Mouse (Mus musculus) left cerebral cortex, adult 9 months (tissue): ENCODE results near the gene Usp33.
"Not testable (repeated sequence)": the region's sequence is repeated elsewhere in the genome, so short reads cannot be mapped to it uniquely, and the experiment has no call there.

Experiments
- DNase-seq, 2 experiments: peaks; one replicate each; pipeline ENCODE4 v3.0.0; 2022; ENCODE audit warnings: low spot score in 2 of 2

The Usp33 gene

DNA sequence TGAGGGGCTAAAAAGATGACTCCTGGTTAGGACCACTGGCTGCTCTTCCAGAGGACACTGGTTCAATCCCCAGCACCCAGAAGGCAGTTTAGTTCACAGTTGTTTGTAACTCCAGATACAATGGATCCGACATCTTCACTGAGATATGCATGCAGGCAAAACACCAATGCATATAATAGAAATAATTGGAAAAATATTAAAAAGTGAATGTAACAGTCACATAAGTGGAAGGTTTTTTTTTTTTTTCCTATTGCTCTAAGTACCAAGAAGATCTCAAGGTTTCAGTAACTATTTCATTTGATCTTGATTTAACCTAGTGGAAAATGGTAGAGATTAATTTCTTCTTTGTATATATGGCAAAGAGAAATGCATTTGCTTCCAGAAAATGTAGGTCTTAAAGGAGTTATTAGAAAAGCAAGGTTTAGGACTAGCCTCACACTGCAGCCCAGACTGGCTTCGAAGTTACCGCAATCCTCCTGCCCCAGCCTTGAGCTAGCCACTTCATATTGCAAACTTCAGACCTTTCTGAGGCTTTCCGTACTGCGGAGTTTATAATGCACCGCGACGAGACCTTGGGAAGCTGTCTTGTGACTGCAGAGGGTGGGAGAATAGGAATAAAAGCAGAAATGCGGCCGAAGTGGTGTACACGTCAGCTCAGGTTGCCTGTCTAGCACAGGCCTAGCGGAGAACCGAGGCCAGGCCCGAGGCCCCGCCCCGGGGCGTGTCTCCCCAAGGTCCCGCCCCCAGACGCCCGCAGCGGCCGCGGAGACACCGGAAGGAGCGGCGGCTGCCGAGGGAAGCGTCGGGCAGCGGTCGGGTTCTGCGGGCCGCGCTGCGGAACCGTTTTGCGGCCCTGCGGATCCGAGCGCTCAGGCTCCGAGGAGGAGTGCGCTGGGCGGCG is at the start of gene Usp33:
Usp33 (plus strand) TSS at position 747 of the 901 bp plus-strand sequence.
- peak; percentile 82 to 92 for DNase-seq

DNA sequence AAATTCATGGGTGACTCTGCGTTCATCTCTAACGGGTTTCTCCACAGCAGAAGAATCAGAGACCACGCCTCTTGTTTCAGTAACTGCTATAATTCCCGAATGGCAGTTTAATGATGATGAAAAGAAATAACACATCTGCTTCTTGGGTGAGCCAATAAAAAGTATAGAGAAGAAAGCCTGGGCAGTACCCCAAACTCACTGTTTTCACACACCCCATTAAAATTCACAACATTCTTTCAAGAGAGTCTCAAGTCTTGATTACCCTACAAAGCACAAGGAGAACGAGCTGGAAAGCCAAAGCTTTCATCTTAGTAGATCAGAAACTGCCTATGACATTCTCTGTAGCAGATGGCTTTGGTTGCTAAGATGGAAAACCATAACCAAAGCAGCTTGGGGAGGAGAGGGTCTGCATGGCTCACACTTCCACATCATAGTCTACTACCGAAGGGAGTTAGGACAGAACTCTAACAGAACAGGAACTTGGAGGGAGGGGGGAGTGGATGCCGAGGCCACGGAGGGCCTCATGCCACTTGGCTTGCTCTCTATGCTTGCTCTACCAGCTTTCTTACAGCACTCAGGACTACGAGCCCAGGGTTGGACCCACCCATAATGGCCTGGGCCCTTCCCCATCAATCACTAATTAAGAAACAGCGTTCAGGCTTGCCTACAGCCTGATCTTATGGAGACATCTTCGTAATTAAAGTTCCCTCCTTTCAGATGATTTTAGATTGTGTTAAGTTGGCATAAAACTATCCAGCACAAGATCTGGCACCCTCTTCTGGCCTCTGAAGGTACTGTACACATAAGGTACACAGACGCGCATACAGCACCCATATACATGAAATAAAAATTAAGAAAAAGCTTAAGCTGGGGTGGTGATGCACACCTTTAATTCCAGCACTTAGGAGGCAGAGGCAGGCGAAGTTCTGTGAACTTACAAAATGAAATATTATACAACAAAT is 45.6 kb upstream of the Usp33 start:
- DNase-seq: no peak

DNA sequence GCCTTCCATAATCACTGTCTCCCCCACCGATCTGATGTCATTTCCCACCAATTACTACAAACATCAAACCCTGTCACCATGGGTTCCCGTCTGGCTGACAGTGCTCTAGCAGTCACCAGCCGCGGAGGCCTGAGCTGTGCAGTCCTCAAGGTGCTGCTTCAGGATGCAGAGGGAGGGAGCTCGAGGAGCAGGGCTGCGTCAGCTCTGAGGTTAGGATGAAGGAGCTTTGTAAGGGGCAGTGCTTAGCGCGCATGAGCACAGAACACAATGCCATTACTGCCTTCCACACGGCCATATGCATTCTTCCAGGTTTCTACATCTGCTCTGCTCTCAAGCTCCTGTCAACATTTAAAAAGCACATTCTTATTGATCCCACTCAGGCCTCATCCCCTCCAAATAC is 43.3 kb upstream of the Usp33 start:
- DNase-seq: no peak

DNA sequence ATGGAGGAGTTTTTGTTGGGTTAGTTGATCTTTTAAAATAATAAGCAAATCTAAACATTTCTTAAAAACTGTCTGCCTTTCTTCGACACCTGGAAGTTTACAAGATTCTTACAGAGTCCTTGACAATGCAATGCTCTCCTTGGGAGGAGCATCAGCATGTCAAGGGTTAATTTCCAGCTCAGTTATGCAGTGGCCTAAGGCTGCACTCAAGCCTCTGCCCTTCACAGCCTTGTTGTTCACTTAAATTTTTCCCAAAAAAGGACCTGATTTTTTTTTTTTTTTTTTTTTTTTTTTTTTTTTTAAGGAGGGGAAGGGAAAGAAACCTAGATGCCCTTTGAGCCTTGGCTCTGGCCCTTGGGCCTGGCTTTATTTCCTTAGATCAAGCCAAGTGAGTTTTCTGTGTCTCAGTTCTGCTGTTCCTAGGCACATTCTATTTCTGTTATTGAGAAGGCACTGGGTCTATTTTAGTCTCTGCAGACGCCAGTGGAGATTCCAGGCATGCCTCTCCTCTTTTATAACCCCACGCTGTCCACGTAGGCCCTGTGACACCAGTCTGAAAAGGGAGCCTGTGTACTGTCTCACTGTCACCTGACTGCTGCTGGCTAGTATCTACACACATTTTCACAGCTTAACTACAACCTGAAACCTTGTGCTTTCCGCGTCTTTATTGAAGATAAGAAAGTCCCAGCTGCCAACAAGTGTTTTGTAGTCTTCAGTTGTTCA is 42.0 kb upstream of the Usp33 start:
- peak in 1 of 2 experiments; percentile 17 for DNase-seq

DNA sequence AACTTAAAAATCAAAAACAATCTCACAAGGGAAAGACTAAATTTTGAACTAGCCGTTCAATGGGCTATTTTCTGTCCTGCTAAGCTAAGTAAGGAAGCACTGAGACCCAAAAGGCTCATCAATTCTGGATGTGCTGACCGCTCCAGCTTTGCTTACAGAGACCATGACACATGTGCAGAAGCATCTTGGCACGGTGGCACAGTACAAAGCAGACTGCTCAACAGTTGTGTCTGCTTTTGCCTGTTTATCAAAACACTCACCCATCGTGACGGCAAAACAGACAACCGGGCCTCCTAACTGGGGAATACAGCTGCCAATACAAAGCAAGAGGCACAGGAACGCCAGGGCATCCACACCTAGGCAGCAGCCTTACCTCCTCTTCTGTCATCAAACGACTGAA is 41.2 kb upstream of the Usp33 start:
- DNase-seq: no peak

DNA sequence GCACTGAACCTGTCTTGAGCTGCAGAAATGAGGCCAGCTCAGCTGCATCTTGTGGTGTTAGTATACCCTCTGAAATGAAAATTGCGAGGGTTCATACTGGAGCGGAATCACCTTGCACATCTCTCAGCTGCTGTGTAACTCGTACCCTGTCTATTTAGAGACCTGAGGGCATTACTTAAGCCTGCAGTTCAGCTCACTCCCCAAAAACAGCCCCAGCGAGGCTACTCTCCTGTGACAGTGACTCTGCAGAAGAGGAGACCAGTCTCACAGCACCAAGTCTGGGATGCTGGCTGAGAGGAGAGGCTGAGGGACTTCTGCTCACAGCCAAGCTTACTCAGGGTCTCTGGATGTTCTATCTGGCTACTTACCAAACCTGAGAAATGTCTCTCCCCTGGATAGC is 40.3 kb upstream of the Usp33 start:
- DNase-seq: no peak

DNA sequence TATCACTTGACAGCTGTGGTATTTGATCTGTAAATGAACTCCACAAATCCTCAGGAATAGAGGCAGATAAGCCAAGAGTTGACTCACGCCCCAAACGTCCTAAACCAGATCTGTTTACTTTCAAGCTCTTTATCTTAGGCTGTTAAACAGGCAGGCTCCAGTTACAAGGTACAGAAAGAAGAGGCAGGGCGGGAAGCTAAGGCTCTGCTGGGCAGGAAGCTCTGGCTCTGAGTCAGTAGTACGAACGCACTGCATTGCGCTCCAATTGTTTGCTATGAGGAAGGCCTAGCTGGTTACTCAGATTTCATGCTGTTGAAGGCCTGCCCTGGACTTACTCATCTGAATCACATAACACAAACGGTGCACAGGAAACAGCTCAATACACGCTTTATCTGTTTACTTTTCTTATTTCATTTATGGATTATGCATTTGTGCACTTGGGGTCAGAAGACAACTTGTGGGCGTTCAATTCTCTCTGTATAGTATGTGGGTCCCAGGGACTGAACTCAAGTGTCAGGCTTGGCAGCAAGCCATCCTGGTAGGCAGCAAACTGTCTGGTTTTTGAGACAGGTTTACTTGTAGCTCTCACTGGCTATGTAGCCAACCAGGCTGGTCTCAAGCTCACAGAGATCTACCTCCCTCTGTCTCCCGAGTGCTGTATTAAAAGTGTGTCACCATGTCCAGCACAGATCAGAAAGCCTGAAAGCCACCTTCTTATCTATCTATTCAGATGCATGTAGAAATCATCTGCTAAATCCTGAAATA is 37.6 kb upstream of the Usp33 start:
- DNase-seq: no peak

DNA sequence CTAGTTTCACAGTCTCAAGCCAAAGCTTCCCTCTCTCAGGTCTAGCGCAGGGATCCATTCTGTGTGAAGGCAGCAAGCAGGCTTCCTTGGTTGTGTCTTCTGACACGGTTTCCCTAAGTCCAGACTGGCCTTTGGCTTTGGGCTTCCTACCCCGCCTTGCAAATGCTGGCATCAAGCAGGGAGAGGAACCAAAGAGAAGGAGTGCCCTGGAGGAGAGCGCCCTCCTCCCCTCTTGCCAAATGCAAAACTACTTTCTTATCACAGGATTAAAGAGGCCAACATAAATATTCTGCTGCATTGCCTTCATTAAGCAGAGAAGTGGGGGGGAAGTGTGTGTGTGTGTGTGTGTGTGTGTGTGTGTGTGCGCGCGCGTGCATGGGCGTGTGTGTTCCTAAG is 37.0 kb upstream of the Usp33 start:
- no peak for DNase-seq

DNA sequence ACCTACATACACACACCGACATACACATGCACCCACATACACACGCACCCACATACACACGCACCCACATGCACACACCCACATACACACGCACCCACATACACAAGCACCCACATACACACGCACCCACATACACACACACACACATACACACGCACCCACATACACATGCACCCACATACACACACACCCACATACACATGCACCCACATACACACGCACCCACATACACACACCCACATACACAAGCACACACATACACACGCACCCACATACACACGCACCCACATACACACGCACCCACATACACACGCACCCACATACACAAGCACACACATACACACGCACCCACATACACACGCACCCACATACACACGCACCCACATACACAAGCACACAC is 31.6 kb upstream of the Usp33 start:
- DNase-seq: not testable (repeated sequence)

DNA sequence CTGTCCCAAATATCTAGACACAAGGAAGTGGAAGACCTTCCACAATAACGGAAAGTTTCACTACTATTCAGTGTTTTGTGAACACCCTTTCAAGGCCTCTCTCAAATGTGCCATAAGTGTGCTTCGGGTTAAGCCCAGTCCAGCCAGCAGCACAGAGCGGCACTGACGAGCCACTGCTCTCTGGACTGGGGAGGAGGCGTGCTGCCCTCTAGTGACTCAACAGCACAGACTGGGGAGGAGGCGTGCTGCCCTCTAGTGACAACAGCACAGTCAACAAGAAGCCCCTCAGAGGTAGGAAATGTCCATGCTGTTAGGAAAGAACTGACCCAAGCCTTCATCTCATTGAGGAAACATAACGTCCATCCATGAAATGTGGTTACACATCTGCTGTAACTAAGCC is 30.7 kb upstream of the Usp33 start:
- peak in 1 of 2 experiments; percentile 75 for DNase-seq

DNA sequence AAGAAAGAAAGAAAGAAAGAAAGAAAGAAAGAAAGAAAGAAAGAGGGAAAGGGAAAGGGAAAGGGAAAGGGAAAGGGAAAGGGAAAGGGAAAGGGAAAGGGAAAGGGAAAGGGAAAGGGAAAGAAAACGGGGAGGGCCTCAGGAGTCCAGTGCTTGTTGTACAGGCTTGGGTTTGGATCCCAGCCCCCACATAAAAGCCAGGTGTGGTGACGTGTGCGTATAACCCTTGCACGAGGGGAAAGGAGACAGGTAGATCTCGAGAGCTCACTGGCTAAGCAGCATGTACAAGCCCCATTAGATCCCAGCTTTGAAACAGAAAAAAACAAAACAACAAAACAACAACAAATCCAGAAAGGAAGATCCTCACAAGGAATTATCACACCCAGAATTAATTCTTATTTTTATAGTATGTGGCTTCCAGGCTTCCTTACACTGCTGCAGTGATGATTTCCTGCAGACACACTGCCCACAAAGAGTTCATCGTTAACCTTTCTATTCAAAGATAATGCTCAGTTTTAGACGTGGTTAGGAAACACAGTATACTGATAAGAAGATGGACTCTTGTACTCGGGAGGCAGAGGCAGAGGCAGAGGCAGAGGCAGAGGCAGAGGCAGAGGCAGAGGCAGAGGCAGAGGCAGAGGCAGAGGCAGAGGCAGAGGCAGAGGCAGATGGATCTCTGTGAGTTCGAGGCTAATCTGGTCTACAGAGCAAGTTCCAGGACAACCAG is 29.7 kb upstream of the Usp33 start:
- DNase-seq: not testable (repeated sequence)

DNA sequence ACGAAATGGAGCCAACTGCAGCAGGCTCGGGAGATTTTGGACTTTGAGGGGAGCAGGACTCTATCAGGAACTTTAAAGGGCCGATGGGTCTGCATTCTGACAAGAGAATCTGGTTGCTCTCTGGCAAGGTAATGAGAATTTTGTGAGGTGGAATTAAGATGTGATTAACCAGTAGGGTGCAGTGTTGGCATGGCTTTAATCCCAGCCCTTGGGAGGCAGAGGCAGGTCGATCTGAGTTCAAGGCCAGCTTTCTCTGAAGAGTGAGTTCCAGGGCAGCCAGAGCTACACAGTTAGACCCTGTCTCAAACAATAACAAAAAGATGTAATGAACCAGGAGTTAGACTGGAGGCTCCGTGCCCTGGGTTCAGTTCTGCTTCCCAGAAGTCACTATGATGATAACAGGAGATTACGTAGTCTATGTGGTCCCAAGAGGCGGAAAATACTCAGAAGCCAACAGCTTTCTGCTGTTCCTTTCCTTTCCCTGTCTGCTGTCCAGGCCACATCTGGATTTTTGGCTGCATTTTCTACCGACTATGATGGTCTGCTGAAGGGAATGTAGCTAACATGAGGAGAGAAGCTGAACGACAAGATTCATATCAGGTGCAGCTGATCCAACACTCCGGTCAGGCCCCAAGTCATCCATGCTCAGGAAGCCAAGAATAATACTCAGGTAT is 25.2 kb upstream of the Usp33 start:
- no peak for DNase-seq

DNA sequence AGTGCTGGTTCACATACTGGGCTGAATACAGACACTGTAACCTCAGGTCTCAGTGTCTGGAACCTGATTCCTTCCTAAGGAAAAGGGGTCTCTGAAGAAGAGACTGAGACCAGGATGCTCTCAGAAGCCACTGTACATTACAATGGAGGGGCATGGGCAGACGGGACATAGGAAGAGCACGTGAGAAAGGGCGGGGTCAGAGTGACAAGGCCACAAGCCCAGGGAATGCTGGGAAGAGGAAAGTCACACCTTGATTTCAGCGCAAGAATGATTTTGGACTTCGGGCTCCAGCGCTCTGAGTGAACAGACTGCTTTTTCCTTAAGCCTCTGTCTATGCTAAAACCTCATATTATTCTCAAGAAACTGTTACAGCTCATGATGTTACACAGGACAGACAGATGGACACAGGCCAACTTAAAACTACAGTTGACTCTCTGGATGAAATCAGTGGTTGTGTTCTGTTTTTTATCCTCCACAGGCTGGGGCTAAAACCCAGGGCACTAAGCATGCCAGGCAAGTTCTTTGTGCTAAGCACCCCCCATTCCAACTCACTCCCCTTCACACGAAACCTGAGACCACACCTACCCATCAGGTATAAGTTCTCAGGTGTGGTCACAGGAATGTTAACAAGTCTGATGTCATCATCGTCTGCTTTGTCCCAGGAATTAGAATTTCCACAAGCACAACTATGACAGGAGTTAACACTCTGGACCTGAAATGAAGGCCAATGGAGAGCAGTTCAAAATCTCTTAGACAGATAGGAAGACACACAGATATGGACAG is 24.3 kb upstream of the Usp33 start:
- DNase-seq: no peak

DNA sequence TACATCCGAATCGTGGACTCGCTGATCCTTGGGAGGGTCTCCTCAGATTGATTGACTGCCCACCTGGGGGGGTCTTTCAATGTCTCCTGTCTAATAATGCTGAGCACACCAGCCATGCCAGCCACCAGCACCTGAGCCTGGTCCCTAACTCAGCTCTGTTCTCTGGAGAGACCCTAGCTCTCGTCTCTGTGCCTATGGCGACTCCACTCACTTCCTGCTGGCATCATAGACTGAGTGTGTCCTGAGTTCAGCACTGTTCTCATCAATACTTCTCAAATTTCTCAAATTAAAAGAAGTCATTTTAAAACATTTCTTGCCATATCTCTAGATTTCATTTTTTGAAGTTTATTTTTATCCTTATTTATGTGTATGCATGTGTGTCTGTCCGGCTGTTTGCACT is 14.2 kb upstream of the Usp33 start:
- no peak for DNase-seq

DNA sequence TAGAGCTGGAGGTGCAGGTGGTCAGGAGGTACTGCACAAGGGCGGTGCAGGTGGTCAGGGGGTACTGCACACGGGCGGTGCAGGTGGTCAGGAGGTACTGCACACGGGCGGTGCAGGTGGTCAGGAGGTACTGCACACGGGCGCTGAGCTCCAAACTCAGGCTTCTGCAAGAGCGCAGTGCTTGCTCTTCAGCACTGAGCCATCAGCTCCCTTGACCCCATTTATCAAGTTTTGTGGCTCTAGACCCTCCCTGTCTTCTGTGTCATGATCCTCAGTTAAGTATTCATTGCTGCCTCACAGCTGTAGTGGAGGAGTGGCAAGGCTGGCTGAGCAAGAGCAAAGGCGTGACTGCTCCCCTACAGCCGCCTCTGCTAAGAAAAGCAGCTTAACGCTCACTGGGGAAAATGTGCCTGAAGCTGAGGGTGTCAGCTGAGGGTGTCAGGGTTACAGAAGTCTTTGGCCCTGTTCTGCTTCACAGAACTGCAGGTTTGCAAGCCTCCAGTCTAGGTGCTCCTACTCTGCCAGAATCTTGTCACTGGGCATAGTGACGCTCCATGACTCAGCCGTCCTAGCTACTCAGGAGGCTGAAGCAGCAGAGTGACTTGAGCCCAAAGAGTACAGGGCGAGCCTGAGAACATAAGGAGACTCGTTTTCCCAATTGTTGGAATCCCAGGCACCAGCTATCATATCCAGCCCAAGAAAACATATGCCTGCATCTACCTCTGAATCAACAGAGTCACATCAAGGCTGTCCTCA is 13.6 kb upstream of the Usp33 start:
- DNase-seq: no peak

DNA sequence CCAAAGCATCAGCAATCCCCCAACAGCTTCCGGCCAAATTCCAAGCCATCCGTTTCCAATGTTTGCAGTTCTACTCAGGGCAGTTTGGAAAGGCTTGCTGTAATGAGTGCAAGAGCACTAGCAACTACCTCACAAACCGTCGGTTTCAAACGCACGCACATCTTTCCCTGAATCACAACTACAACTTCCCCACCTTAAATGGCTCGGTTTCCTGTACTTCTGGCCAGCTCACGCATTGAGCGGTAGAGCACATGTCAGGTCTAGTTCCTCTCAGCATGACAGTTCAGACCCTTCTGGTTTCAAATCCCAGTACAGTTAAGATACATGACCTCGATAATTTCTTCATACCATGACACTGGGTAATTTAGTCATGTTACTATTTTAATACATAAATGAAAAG is 12.6 kb upstream of the Usp33 start:
- no peak for DNase-seq

DNA sequence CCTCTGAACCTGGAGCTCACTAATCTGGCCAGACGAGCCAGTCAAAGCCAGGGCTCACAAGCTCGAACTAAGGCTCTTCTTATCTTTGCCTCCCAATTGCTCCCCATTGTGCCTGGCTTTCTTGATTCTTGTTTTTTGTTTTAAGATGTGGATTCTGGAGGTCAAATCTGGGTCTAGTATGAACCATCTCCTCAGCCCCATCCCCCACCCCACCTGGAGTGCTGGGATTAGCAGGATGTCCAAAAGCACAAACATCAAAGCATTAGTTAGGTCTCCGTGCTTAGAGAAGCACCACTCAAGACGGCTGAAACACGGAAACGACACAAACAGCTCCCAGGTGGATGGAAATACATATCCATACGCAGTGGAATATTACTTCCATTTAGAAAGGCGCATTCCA is 10.2 kb upstream of the Usp33 start:
- DNase-seq: no peak

DNA sequence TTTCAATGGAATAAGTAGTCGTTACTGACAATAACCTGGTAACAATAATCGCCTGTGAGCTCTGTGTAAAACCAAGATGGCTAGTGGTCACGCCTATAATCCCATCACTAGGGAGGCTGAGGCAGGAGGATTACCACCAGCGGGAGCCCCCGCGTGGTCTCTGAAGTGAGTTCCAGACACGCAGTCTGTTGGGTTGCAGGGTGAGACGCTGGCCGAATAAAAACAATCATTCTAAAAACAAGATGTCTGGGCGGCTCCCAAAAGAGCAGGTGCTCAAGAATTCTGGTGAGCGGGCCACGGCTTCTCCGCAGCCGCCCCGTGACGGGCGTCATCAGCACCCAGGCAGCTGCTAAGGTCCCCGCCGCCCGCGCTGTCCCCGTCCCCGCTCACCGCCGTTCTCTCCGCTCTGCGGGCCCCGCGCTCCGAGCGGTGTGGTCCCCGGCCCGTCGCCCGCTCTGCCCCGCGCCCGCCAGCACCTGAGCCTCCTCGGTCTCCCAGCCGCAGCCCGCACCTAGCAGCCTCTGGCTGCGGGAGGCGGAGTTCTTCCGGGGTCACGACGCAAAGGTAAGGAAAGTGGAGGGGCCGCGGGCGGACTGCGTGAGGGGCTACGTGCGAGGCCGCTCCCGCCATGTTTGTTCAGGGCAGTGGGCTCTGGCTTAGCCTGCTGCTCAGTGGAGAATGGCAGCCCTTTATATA is 6.3 kb upstream of the Usp33 start, which contains the start of gene Miga1:
Miga1 (minus strand) TSS at position 546 of the 696 bp plus-strand sequence.
- DNase-seq: peak; percentile 53 to 83
